Mouse (Mus musculus): Measurements from ENCODE around the gene Syndig1. TPM values are rescaled to one million over a fixed set of nuclear protein-coding genes. Genes with fewer than 3 reads are reported as not detected.

Syndig1 gene
- polyA plus RNA-seq, 1 experiment from 2014 or later = 19.5 TPM

DNA sequence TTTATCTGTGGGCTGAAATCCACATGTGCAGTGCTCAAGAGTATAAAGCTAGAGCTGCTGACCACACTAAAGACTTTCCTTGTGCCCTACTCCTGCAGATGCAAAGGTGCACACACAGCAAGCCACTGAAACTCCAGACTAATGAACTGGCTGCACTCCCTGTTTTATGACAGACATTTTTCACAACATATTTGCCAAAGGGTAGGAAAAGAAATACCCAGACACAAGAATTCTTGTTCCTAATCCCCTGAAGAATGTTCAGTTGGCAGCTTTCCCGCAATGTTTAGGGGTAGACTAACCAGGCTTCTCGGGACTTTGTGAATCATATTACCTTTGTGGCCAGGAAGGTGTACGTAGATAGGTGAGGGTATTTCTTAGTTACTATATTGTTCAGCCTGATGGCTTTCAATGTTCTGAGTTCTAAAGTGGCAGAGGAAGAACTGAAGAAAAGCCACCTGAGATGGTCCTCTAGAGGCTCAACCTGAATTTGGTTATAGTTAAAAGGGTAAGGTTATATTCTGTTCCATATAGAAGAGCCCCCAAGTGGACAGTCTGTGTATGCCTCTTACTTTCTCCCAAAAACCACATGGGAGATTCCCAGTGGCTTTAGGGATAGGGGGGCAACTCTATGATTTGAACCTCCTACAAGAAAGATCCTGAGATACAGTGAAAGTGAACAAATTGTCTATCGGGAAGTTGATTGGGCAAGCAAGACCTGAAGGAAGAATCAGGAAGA lies 169.5 kb downstream of the Syndig1 start:
- Histone ChIP-seq H3K9me3 (ENCODE audit: control insufficient read depth, low read length) (no peaks in the 10 kb centered on the region), H3K4me1 (ENCODE audit: control insufficient read depth, insufficient read depth, low read length) (no peaks in the 10 kb centered on the region), H3K4me2 (ENCODE audit: low read length) (no peak overlapping the region), H3K36me3 (ENCODE audit: control insufficient read depth, insufficient read depth, low read length) (no peaks in the 10 kb centered on the region), H3K9ac (replicated peaks; ENCODE audit: low read length) (no peak overlapping the region), H3K4me3 (replicated peaks; ENCODE audit: low read depth, low read length) (no peak overlapping the region), H3K27ac (replicated peaks; ENCODE audit: low read depth, low read length) (no peak overlapping the region), H3K27me3 (ENCODE audit: control insufficient read depth, insufficient read depth, low read length) (no peaks in the 10 kb centered on the region)
- 70% methylated on average over 4 of the region's 4 CpGs for WGBS
- no peak for ATAC-seq (ENCODE audit: low FRiP score, low TSS enrichment)
- no peak for DNase-seq

DNA sequence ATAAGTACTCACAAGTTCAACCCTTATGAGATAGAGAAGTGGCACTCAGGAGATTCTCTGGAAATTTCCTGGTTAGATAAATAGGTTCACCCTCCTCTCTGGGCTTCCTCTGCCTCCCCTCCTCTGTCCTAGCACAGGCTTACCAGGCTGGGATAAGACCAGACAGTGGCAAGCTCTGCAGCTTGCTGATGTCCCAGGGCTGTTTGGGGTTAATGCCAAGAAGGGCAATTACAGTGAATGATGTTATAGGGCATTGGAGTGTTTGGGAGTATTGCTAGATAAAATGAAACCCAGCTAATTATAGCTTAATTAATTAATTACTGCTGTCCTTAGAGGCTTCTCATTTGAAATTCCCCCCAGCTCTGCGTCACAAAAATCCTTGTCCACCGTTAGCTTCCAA lies 171.6 kb downstream of the Syndig1 start:
- H3K9ac ChIP-seq (replicated peaks; ENCODE audit: low read length) = no peak overlapping the region
- no peaks in the 10 kb centered on the region for H3K27me3 ChIP-seq (ENCODE audit: control insufficient read depth, insufficient read depth, low read length)
- ATAC-seq (ENCODE audit: low FRiP score, low TSS enrichment) (no peak), DNase-seq (no peak)
- H3K4me1 ChIP-seq (ENCODE audit: control insufficient read depth, insufficient read depth, low read length) = no peaks in the 10 kb centered on the region
- H3K36me3 ChIP-seq (ENCODE audit: control insufficient read depth, insufficient read depth, low read length) = no peaks in the 10 kb centered on the region
- no peak overlapping the region for H3K27ac ChIP-seq (replicated peaks; ENCODE audit: low read depth, low read length)
- H3K9me3 ChIP-seq (ENCODE audit: control insufficient read depth, low read length) = no peaks in the 10 kb centered on the region
- no peak overlapping the region for H3K4me3 ChIP-seq (replicated peaks; ENCODE audit: low read depth, low read length)
- no peak overlapping the region for H3K4me2 ChIP-seq (ENCODE audit: low read length)
- WGBS = 86% methylated on average over 2 of the region's 2 CpGs

DNA sequence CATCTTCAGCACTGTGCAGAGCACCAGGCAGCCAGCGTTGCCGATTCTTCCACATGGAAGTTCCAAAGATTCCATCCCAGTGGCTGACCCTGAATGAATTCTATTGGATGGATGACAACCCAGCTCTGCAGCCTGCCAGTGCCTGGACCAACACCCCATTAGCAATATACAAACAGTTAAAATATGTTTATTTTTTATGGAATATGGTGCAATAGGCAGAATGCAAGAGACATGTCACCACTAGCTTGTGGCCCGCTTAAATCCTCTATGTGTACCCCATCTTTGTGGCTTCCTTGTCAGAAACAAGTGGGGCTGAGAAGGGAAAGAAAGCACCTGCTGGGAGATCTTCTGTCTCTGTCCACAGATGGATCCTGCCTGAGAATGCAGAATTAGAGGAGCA lies 174.5 kb downstream of the Syndig1 start:
- DNase-seq = no peak
- 95% methylated on average over 3 of the region's 3 CpGs for WGBS
- H3K27me3 ChIP-seq (ENCODE audit: control insufficient read depth, insufficient read depth, low read length) = no peaks in the 10 kb centered on the region

DNA sequence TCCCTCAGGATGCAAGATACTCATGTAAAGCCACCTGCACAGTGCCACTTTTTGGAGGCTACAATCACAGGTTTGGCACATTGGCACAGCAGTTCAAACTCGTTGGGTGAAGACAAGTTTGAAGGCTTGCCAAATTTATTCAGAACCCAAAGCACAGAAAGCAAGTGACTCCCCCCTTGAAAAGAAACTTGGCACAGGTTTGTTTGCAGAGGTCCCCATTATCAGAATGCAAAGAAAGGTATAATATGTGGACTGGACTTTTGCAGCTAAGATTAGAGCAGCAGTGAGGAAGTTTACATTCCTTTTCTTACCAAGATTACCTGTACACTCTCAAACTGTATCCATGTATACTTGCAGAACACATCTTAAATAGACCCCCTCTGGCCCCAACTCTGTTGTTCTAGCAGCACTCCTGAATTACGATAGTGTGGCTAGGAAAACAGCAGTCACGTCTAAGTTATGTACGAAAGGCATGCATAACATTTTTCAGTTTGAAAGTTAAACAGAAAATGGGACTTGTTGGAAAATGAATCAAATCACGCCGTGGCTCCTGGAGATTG lies 183.9 kb downstream of the Syndig1 start:
- ATAC-seq (ENCODE audit: low FRiP score, low TSS enrichment) (no peak), DNase-seq (no peak)
- WGBS = 80% methylated on average over 6 of the region's 6 CpGs
- Histone ChIP-seq H3K9ac (replicated peaks; ENCODE audit: low read length) (no peak overlapping the region), H3K27me3 (ENCODE audit: control insufficient read depth, insufficient read depth, low read length) (no peaks in the 10 kb centered on the region), H3K4me3 (replicated peaks; ENCODE audit: low read depth, low read length) (no peak overlapping the region), H3K4me2 (ENCODE audit: low read length) (no peak overlapping the region), H3K27ac (replicated peaks; ENCODE audit: low read depth, low read length) (peak overlapping the region; percentile 41; the same call in 1 of the 2 replicates), H3K4me1 (ENCODE audit: control insufficient read depth, insufficient read depth, low read length) (peaks cover 5% of the 10 kb centered on the region; the same call in 1 of the 2 replicates), H3K9me3 (ENCODE audit: control insufficient read depth, low read length) (no peaks in the 10 kb centered on the region), H3K36me3 (ENCODE audit: control insufficient read depth, insufficient read depth, low read length) (no peaks in the 10 kb centered on the region)

More for the DNA sequence above, 174.5 kb downstream of the Syndig1 start:
- no peak overlapping the region for H3K27ac ChIP-seq (replicated peaks; ENCODE audit: low read depth, low read length)
- no peaks in the 10 kb centered on the region for H3K4me1 ChIP-seq (ENCODE audit: control insufficient read depth, insufficient read depth, low read length)
- no peak for ATAC-seq (ENCODE audit: low FRiP score, low TSS enrichment)
- no peak overlapping the region for H3K9ac ChIP-seq (replicated peaks; ENCODE audit: low read length)
- H3K4me2 ChIP-seq (ENCODE audit: low read length) = no peak overlapping the region
- H3K9me3 ChIP-seq (ENCODE audit: control insufficient read depth, low read length) = no peaks in the 10 kb centered on the region
- no peaks in the 10 kb centered on the region for H3K36me3 ChIP-seq (ENCODE audit: control insufficient read depth, insufficient read depth, low read length)
- no peak overlapping the region for H3K4me3 ChIP-seq (replicated peaks; ENCODE audit: low read depth, low read length)

DNA sequence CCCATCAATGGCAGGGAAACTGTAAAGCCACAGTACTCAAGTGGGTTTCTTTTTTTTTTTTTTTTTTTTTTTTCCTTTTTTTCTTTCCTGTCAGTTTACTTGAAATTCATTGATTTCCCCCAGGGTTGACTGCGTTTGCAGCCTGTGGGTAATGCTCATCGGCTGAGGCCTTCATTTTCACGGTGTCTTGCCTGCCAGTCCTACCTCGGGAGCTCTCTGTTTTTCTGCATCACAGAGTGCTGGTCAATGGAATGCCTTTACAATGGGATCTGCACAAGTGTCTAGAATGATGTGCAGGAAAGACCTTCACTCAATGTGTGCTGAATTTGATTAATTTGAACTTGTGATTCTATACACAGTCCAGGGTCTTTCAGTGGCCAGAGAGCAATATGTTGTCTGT lies 184.8 kb downstream of the Syndig1 start:
- Histone ChIP-seq H3K27ac (replicated peaks; ENCODE audit: low read depth, low read length) (no peak overlapping the region), H3K27me3 (ENCODE audit: control insufficient read depth, insufficient read depth, low read length) (no peaks in the 10 kb centered on the region), H3K9ac (replicated peaks; ENCODE audit: low read length) (no peak overlapping the region), H3K4me2 (ENCODE audit: low read length) (no peak overlapping the region), H3K4me3 (replicated peaks; ENCODE audit: low read depth, low read length) (no peak overlapping the region), H3K9me3 (ENCODE audit: control insufficient read depth, low read length) (no peaks in the 10 kb centered on the region), H3K36me3 (ENCODE audit: control insufficient read depth, insufficient read depth, low read length) (no peaks in the 10 kb centered on the region), H3K4me1 (ENCODE audit: control insufficient read depth, insufficient read depth, low read length) (peaks cover 5% of the 10 kb centered on the region; the same call in 1 of the 2 replicates)
- WGBS = 23% methylated on average over 4 of the region's 4 CpGs
- no peak for ATAC-seq (ENCODE audit: low FRiP score, low TSS enrichment)
- peak; percentile 30 for DNase-seq

DNA sequence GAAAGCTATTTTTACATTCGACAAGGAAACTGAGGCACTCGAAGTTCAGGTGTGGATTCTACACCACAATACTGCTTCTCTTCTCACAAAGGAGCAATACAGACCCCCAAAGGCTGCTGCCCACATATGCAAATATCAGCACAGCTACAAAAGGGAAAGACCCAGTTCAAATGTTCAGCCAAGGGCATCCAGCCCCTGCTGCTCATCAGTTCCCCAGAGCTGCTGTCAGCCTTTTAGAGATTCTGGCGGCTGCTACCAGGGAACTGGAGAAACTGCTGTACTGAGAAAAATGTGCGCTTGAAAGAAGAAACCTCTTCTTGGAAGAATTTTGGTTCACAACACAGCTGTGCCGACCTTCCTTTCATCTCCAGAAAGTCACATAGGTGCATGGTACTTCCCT lies 187.3 kb downstream of the Syndig1 start:
- H3K4me3 ChIP-seq (replicated peaks; ENCODE audit: low read depth, low read length) = no peak overlapping the region
- H3K27me3 ChIP-seq (ENCODE audit: control insufficient read depth, insufficient read depth, low read length) = no peaks in the 10 kb centered on the region
- no peaks in the 10 kb centered on the region for H3K9me3 ChIP-seq (ENCODE audit: control insufficient read depth, low read length)
- H3K4me1 ChIP-seq (ENCODE audit: control insufficient read depth, insufficient read depth, low read length) = peaks cover 5% of the 10 kb centered on the region; the same call in 1 of the 2 replicates
- H3K9ac ChIP-seq (replicated peaks; ENCODE audit: low read length) = no peak overlapping the region
- H3K27ac ChIP-seq (replicated peaks; ENCODE audit: low read depth, low read length) = peak overlapping the region; percentile 34; the same call in 1 of the 2 replicates
- DNase-seq (peak; percentile 50), ATAC-seq (ENCODE audit: low FRiP score, low TSS enrichment) (no peak)
- no peaks in the 10 kb centered on the region for H3K36me3 ChIP-seq (ENCODE audit: control insufficient read depth, insufficient read depth, low read length)
- WGBS = 35% methylated on average over 5 of the region's 5 CpGs
- H3K4me2 ChIP-seq (ENCODE audit: low read length) = no peak overlapping the region

DNA sequence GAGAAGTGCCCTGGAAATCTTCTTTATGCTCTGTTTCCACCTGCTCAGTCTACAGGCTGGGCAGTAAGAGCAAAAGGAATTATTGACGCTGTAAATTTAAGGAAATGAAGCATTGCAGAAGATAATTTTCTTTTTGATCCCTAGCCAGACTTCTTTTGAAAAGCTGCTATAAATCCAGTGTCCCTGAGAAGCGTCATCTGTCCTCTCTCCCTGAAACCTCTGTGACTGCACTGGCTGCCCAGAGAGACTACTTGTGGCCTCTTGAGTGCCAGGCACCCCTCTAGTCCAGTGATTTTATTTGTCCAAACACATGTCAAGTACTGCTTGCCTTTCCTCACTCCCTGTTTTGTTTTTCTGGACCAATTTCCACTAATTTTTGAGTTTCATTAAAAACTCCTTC lies 191.7 kb downstream of the Syndig1 start:
- peaks cover 5% of the 10 kb centered on the region; the same call in 1 of the 2 replicates for H3K4me1 ChIP-seq (ENCODE audit: control insufficient read depth, insufficient read depth, low read length)
- no peaks in the 10 kb centered on the region for H3K27me3 ChIP-seq (ENCODE audit: control insufficient read depth, insufficient read depth, low read length)
- H3K36me3 ChIP-seq (ENCODE audit: control insufficient read depth, insufficient read depth, low read length) = no peaks in the 10 kb centered on the region
- no peak overlapping the region for H3K27ac ChIP-seq (replicated peaks; ENCODE audit: low read depth, low read length)
- no peak overlapping the region for H3K4me3 ChIP-seq (replicated peaks; ENCODE audit: low read depth, low read length)
- no peak overlapping the region for H3K4me2 ChIP-seq (ENCODE audit: low read length)
- 81% methylated on average over 2 of the region's 2 CpGs for WGBS
- ATAC-seq (ENCODE audit: low FRiP score, low TSS enrichment) (no peak), DNase-seq (no peak)
- no peak overlapping the region for H3K9ac ChIP-seq (replicated peaks; ENCODE audit: low read length)
- H3K9me3 ChIP-seq (ENCODE audit: control insufficient read depth, low read length) = no peaks in the 10 kb centered on the region

DNA sequence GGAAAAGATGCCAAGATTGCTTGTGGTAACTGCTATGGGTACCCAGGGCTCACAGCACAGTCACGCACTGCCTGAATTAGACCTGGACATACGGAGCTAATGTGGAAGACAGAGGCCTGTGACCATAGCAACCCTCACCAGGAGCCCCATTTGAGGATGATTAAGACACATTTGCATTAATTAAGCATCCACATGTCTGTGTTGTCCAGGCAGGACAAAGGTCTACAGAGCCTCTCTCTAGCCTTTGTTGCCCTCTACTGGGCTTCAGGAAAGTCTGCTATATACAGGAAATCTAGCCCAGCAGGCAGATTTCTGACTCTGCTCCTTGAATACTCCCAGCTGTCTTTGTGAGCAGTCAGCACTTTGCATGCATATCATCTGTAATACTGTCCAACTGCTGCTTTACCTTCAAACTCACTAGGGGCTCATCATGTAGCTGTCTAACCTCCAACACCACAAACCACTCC lies 194.9 kb downstream of the Syndig1 start:
- Histone ChIP-seq H3K27me3 (ENCODE audit: control insufficient read depth, insufficient read depth, low read length) (no peaks in the 10 kb centered on the region), H3K4me1 (ENCODE audit: control insufficient read depth, insufficient read depth, low read length) (no peaks in the 10 kb centered on the region), H3K4me3 (replicated peaks; ENCODE audit: low read depth, low read length) (no peak overlapping the region), H3K9ac (replicated peaks; ENCODE audit: low read length) (no peak overlapping the region), H3K9me3 (ENCODE audit: control insufficient read depth, low read length) (no peaks in the 10 kb centered on the region), H3K4me2 (ENCODE audit: low read length) (no peak overlapping the region), H3K36me3 (ENCODE audit: control insufficient read depth, insufficient read depth, low read length) (no peaks in the 10 kb centered on the region), H3K27ac (replicated peaks; ENCODE audit: low read depth, low read length) (no peak overlapping the region)
- DNase-seq = peak; percentile 80
- ATAC-seq (ENCODE audit: low FRiP score, low TSS enrichment) = peak; percentile 88
- 2% methylated on average over 2 of the region's 2 CpGs for WGBS

DNA sequence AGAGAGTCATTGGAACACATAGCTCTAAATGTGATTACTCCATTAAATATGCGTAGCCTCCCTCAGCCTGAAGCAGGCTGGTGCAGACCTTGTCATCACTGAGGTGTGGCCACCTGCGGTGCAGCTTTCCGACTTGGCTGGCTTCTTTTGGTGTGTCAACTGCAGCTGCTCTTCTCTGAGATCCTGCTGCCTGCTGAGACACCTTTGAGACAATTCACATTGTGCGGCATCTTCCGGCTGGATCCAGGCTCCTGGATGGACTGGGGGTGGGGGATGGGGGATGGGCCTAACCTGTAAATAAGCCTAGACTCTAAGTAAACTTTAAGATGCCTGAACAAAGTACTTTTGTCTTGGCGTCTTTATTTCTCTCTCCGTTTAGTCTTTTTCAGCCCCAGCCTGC lies 214.5 kb downstream of the Syndig1 start:
- DNase-seq = no peak

More for the DNA sequence above, 214.5 kb downstream of the Syndig1 start:
- ATAC-seq (ENCODE audit: low FRiP score, low TSS enrichment) = no peak
- Histone ChIP-seq H3K9ac (replicated peaks; ENCODE audit: low read length) (no peak overlapping the region), H3K27ac (replicated peaks; ENCODE audit: low read depth, low read length) (no peak overlapping the region), H3K27me3 (ENCODE audit: control insufficient read depth, insufficient read depth, low read length) (no peaks in the 10 kb centered on the region), H3K4me1 (ENCODE audit: control insufficient read depth, insufficient read depth, low read length) (no peaks in the 10 kb centered on the region), H3K36me3 (ENCODE audit: control insufficient read depth, insufficient read depth, low read length) (no peaks in the 10 kb centered on the region), H3K9me3 (ENCODE audit: control insufficient read depth, low read length) (no peaks in the 10 kb centered on the region), H3K4me3 (replicated peaks; ENCODE audit: low read depth, low read length) (no peak overlapping the region), H3K4me2 (ENCODE audit: low read length) (no peak overlapping the region)
- WGBS = 89% methylated on average over 7 of the region's 7 CpGs

Measured in midbrain, embryonic 14.5 days (tissue).